Mouse (Mus musculus): ENCODE measurements around the gene Dtnbp1. TPM values are rescaled to one million over a fixed set of nuclear protein-coding genes. Genes with fewer than 3 reads are reported as not detected.
A peak's percentile ranks its signal among the peaks of the same experiment; 100 is the strongest.

Dtnbp1 gene
- polyA plus RNA-seq, 1 experiment from 2014 or later: 141 TPM

- H3K9me3 ChIP-seq: no peaks in the 10 kb centered on the region
- H3K27ac ChIP-seq: no peak overlapping the region
- ATAC-seq (replicated peaks): no peak
- no peaks in the 10 kb centered on the region for H3K36me3 ChIP-seq (replicated peaks)
- no peaks in the 10 kb centered on the region for H3K27me3 ChIP-seq (replicated peaks)
- no peak overlapping the region for H3K4me3 ChIP-seq
- no peak overlapping the region for H3K9ac ChIP-seq
- no peak overlapping the region for H3K4me2 ChIP-seq
- 92% methylated on average over 3 of the region's 3 CpGs for WGBS
- H3K4me1 ChIP-seq: no peaks in the 10 kb centered on the region
Measured at GRCm38 (mm10) chr13:45026291-45026690, 24.3 kb upstream of the Dtnbp1 start.

DNA sequence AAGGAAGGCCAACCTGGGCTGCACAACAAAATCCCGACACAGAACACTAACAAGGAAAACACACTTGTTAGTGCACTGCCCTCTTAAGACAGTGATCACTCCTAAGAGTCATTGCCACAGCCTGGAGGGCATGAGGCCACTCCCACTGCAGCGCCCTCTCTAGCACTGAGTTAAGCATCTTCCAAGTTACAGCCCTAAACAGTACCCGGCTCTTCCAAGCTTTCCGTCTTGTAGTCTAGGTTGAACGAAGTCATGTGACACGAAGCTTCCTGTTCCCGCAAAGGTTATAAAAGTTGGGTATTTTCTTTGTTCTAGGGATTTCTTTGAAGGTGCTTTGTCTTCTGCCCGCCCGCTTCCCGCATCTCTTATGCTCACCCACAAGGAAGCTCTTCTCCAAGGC lies 22.9 kb upstream of the Dtnbp1 start:
- H3K36me3 ChIP-seq (replicated peaks): no peaks in the 10 kb centered on the region
- no peaks in the 10 kb centered on the region for H3K27me3 ChIP-seq (replicated peaks)
- no peak overlapping the region for H3K4me3 ChIP-seq
- no peaks in the 10 kb centered on the region for H3K4me1 ChIP-seq
- H3K27ac ChIP-seq: no peak overlapping the region
- H3K9me3 ChIP-seq: no peaks in the 10 kb centered on the region
- no peak overlapping the region for H3K9ac ChIP-seq
- no peak for ATAC-seq (replicated peaks)
- H3K4me2 ChIP-seq: no peak overlapping the region
- WGBS: 75% methylated on average over 10 of the region's 10 CpGs

DNA sequence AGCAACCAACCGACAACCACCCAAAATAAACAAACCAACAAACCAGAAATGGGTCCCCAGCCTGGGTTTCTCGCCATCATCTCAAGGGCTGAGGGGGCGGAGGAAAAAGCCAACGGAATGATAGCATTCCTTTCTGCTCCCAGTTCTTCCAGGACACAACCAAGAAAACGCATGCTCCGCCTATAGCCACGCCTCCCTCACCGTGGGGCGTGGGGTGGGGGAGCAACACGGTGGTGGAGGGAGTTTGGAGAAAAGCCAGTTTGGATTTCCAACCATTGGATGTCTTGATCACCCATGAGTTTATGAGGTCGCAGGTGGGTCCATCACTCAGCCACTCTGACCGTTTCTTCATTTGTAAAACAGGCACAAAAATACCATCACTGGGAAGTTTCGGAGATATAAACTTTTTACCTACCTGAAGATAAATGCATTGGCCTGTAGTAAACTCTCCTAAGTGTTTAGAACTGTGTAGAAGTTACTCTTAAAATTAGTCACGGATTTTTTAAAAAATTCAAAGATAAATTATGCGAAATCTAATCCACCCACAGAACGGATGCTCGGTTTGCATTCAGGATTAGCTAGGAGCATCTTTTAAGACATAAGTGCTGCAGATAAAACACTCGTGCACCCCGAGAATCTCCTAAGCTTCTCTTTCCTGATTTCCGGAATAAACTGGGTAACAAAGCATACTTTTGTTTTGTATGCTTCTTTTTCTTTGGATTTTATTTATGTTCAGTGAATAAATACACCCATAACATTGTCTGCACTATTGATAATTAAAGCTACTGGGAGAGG lies 21.6 kb upstream of the Dtnbp1 start:
- Histone ChIP-seq H3K36me3 (replicated peaks) (no peaks in the 10 kb centered on the region), H3K27me3 (replicated peaks) (no peaks in the 10 kb centered on the region), H3K4me3 (no peak overlapping the region), H3K4me2 (no peak overlapping the region), H3K9me3 (no peaks in the 10 kb centered on the region), H3K9ac (no peak overlapping the region), H3K27ac (no peak overlapping the region), H3K4me1 (no peaks in the 10 kb centered on the region)
- ATAC-seq (replicated peaks): no peak
- 74% methylated on average over 20 of the region's 20 CpGs for WGBS

GRCm38 (mm10) chr13:45008150-45008549 lies 6.2 kb upstream of the Dtnbp1 start:
- 84% methylated on average over 7 of the region's 7 CpGs for WGBS

DNA sequence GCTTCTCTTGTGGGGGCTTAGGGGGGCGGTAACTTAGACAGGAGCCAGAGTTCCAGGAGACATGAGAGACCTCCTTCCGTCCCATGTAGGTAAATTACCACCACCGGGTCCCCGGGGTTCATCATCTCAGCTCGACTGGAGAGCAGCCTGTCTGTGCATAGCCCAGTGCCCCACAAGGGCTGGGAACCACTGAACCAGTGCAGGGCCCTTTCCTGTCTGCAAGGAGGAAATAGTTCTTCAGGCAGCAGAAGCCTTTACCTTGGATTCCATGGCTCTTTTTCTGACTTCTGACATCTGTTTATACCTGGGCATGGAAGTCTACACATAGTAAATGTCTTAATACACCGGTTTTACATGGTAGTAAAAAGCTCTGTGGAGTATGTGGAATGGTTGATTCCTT lies 5.8 kb upstream of the Dtnbp1 start:
- Histone ChIP-seq H3K4me1 (peaks cover 3% of the 10 kb centered on the region; the same call in 1 of the 2 replicates), H3K4me3 (no peak overlapping the region), H3K27me3 (replicated peaks) (no peaks in the 10 kb centered on the region), H3K4me2 (no peak overlapping the region), H3K27ac (no peak overlapping the region), H3K9ac (no peak overlapping the region), H3K36me3 (replicated peaks) (no peaks in the 10 kb centered on the region), H3K9me3 (no peaks in the 10 kb centered on the region)
- 88% methylated on average over 6 of the region's 6 CpGs for WGBS
- no peak for ATAC-seq (replicated peaks)

More at GRCm38 (mm10) chr13:45008150-45008549, 6.2 kb upstream of the Dtnbp1 start:
- no peaks in the 10 kb centered on the region for H3K27me3 ChIP-seq (replicated peaks)
- H3K4me3 ChIP-seq: no peak overlapping the region
- H3K9me3 ChIP-seq: no peaks in the 10 kb centered on the region
- no peaks in the 10 kb centered on the region for H3K36me3 ChIP-seq (replicated peaks)
- no peak overlapping the region for H3K27ac ChIP-seq
- no peak for ATAC-seq (replicated peaks)
- H3K4me1 ChIP-seq: no peaks in the 10 kb centered on the region
- no peak overlapping the region for H3K9ac ChIP-seq
- H3K4me2 ChIP-seq: no peak overlapping the region

DNA sequence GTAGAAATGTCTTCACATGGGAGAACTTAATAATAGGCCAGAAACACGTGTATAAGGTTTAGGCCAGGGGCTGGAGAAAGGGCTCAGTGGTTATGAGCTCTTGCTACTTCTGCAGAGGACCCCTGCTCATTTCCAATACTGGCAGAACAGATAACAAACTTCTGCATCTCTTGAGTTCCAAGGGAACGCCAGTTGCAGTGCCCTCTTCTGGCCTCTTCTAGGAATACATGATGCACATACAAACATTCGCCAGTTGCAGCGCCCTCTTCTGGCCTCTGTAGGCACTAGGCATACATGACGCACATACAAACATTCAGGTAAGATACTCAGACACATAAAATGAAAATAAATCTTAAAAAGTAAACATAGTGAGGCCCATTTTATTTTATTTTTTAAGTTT lies 4.5 kb upstream of the Dtnbp1 start:
- Histone ChIP-seq H3K27ac (no peak overlapping the region), H3K4me1 (peaks cover 8% of the 10 kb centered on the region; the same call in 1 of the 2 replicates), H3K4me2 (no peak overlapping the region), H3K9me3 (no peaks in the 10 kb centered on the region), H3K9ac (no peak overlapping the region), H3K36me3 (replicated peaks) (no peaks in the 10 kb centered on the region), H3K27me3 (replicated peaks) (no peaks in the 10 kb centered on the region), H3K4me3 (no peak overlapping the region)
- ATAC-seq (replicated peaks): no peak
- 77% methylated on average over 5 of the region's 5 CpGs for WGBS

DNA sequence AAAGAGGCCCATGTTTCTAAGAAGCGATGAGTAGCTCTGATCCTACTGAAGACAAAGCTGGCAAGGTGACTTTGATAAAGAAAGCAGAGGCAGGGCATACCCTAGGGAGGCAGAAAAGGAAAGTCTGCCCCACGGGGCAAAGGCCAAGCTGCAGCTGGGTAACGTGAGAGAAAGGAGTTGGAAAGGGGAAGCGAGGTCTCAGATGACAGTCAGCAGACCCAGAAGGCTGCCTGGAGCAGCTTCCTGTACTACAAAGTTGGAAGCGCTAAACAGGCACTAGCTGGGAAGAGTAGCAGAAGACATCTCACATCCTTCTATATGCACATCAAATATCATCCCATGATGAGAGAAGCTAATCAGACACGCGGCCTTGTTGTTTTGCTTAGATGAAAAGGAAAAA lies 3.9 kb upstream of the Dtnbp1 start:
- no peak overlapping the region for H3K4me2 ChIP-seq
- no peak for ATAC-seq (replicated peaks)
- H3K27me3 ChIP-seq (replicated peaks): no peaks in the 10 kb centered on the region
- no peaks in the 10 kb centered on the region for H3K36me3 ChIP-seq (replicated peaks)
- H3K9ac ChIP-seq: no peak overlapping the region
- H3K4me1 ChIP-seq: peaks cover 13% of the 10 kb centered on the region
- no peaks in the 10 kb centered on the region for H3K9me3 ChIP-seq
- WGBS: 83% methylated on average over 7 of the region's 7 CpGs
- no peak overlapping the region for H3K27ac ChIP-seq
- H3K4me3 ChIP-seq: no peak overlapping the region

DNA sequence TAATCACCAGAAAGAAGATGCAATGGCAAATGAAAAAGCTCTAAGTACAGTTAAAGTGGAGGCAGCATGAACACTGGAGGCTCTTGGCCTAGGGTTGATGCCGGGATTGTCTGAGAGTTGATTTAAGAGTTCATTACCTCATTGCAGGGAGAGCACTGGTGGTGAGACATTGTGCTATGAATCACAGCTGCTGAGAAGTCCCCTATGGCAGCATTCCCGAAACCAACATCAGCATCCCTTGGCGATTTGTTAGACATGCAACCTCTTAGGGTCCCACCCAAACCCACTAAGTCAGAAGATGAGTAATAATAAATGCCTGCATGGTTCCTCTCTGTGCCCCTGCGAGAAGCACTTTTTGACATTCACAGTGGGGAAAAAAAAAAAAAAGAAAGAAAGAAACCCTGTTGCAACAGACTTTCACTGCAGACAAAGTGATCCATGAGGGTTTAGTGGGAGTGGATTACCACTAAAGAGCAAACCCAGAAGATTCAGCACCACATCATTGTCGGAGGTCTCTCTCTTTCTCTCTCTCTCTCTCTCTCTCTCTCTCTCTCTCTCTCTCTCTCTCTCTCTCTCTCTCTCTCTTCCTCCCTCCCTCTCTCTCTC lies 3.1 kb upstream of the Dtnbp1 start:
- 90% methylated on average over 5 of the region's 5 CpGs for WGBS
- H3K4me3 ChIP-seq: no peak overlapping the region
- H3K36me3 ChIP-seq (replicated peaks): no peaks in the 10 kb centered on the region
- H3K9ac ChIP-seq: no peak overlapping the region
- peaks cover 20% of the 10 kb centered on the region for H3K4me1 ChIP-seq
- no peak overlapping the region for H3K27ac ChIP-seq
- H3K4me2 ChIP-seq: no peak overlapping the region
- no peak for ATAC-seq (replicated peaks)
- no peaks in the 10 kb centered on the region for H3K9me3 ChIP-seq
- no peaks in the 10 kb centered on the region for H3K27me3 ChIP-seq (replicated peaks)

DNA sequence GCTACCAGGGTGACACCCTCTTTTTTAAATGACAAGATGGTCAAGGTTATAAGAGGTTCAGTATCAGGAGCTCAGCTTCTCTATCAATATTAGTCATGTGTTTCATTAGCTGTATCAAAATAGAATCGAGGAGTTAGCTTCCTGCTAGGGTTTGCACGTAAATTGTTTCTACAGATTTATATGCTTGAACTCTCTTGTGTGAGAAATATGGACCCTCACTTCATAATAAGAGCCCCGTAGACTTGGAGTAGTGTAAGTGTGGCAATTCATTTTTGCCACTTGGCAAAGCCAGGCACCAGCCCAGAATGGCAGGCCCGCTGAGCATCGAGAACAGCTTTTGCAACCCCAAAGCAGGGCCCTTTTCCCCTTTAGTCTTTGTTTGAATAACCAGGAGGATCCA lies 1.1 kb upstream of the Dtnbp1 start:
- Histone ChIP-seq H3K27me3 (replicated peaks) (no peaks in the 10 kb centered on the region), H3K9me3 (no peaks in the 10 kb centered on the region), H3K4me1 (peaks cover 25% of the 10 kb centered on the region), H3K36me3 (replicated peaks) (no peaks in the 10 kb centered on the region), H3K9ac (no peak overlapping the region; the same call in 1 of the 2 replicates), H3K4me2 (peak overlapping the region; percentile 83), H3K4me3 (no peak overlapping the region), H3K27ac (no peak overlapping the region)
- WGBS: 72% methylated on average over 5 of the region's 5 CpGs
- ATAC-seq (replicated peaks): no peak

GRCm38 (mm10) chr13:45001228-45001910 lies 578 bp downstream of the Dtnbp1 start:
- Histone ChIP-seq H3K36me3 (replicated peaks) (no peaks in the 10 kb centered on the region), H3K27ac (peak overlapping the region; percentile 86), H3K4me2 (peak overlapping the region; percentile 83), H3K4me1 (peaks cover 25% of the 10 kb centered on the region), H3K9ac (peak overlapping the region; percentile 77), H3K27me3 (replicated peaks) (no peaks in the 10 kb centered on the region), H3K9me3 (no peaks in the 10 kb centered on the region), H3K4me3 (peak overlapping the region; percentile 55)
- peak; percentile 70 for ATAC-seq (replicated peaks)
- under 1% methylated on average over 41 of the region's 52 CpGs for WGBS

DNA sequence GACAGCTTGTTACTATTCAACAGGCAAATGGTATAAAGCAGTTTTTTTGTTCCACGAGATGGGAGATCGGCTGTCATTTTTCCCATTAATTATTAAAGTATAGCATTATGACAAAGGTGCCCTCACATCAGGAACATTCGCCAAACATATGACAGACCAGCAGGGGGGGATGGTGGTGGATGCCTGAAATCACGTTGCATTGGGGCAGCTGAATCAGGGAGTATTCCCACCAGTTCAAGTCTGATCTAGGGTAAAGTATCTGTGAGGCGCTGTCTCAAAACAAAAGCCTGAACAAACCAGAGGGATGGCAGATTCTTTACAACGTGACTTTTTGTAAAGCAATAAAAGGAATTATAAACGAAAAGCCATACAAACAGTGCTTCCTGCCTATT lies 1.1 kb downstream of the Dtnbp1 start:
- Histone ChIP-seq H3K4me3 (peak overlapping the region; percentile 55), H3K4me2 (peak overlapping the region; percentile 83), H3K27me3 (replicated peaks) (no peaks in the 10 kb centered on the region), H3K27ac (peak overlapping the region; percentile 20; the same call in 1 of the 2 replicates), H3K4me1 (peaks cover 25% of the 10 kb centered on the region), H3K9me3 (no peaks in the 10 kb centered on the region), H3K36me3 (replicated peaks) (no peaks in the 10 kb centered on the region), H3K9ac (peak overlapping the region; percentile 77)
- WGBS: 13% methylated on average over 7 of the region's 7 CpGs
- ATAC-seq (replicated peaks): 0 out of 2 replicates have a peak, but pooled peaks have one; percentile 7

DNA sequence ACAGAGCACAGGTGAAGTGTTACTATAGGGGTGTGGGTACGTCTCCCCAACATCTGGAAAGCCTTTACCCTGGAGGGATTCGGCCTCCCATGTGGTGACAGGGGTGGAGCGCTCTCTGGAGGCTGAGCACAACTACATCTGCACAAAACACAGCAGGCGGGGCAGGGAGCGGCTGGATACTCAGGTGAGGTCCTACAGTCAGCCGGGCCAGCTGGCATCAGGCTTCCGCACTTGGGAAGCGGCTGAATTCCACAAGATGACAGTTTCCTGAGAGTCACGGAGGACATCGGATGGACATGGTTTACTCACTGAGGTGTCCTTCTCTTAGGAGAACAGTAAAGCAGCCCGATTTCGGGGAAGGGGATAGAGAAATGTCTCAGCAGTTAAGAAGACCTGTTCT lies 2.7 kb downstream of the Dtnbp1 start:
- no peak for ATAC-seq (replicated peaks)
- H3K27ac ChIP-seq: no peak overlapping the region
- H3K4me1 ChIP-seq: peaks cover 25% of the 10 kb centered on the region
- no peak overlapping the region for H3K4me3 ChIP-seq
- no peaks in the 10 kb centered on the region for H3K9me3 ChIP-seq
- no peak overlapping the region for H3K4me2 ChIP-seq
- H3K9ac ChIP-seq: no peak overlapping the region
- 91% methylated on average over 12 of the region's 12 CpGs for WGBS
- H3K27me3 ChIP-seq (replicated peaks): no peaks in the 10 kb centered on the region
- no peaks in the 10 kb centered on the region for H3K36me3 ChIP-seq (replicated peaks)
